ENCODE assay signal across 9 mouse cellular contexts in genomic region chr7:28801901-28802670, GRCm38 (mm10). TPM values are rescaled to one million over a fixed set of nuclear protein-coding genes. Genes with fewer than 3 reads are reported as not detected.
DNase-seq lines count a peak whose midpoint lies in the region; ATAC-seq and TF ChIP-seq lines count a peak whose summit lies in the region.
"Had no signal": no experiment of that assay in that cellular context is flagged by ENCODE, and none has a peak within 500 bp of the region (broad histone marks: within the 10 kb centered on the region; RNA-seq: fewer than 3 reads in every experiment).

No protein-coding gene starts in this region.

- ATAC-seq in hindbrain, embryonic 14.5 days (ENCODE audit: low FRiP score), result no peak
- no peak for ATAC-seq in liver, embryonic 13.5 days (ENCODE audit: low read depth)

- H3K36me3 ChIP-seq in hindbrain, embryonic 14.5 days (replicated peaks; ENCODE audit: control insufficient read depth, insufficient read depth), result no peaks in the 10 kb centered on the region
- H3K36me3 ChIP-seq in liver, embryonic 13.5 days, result 0 out of 2 replicates have a peak, but pooled peaks cover 5% of the 10 kb centered on the region
- peaks cover 9% of the 10 kb centered on the region for H3K36me3 ChIP-seq in thymus, adult 2 months (ENCODE audit: control insufficient read depth, insufficient read depth, low read length)
- H3K36me3 ChIP-seq: G1E had no signal

- no peak overlapping the region for H3K4me3 ChIP-seq in layer of hippocampus, adult 2 months
- H3K4me3 ChIP-seq in hindbrain, embryonic 14.5 days (replicated peaks; ENCODE audit: low read length), result no peak overlapping the region
- no peak overlapping the region for H3K4me3 ChIP-seq in liver, embryonic 13.5 days (replicated peaks)
- H3K4me3 ChIP-seq in thymus, adult 2 months (ENCODE audit: control insufficient read depth, insufficient read depth, low read length), result no peak overlapping the region

- H3K27me3 ChIP-seq in hindbrain, embryonic 14.5 days (ENCODE audit: control insufficient read depth, insufficient read depth, low read length), result no peaks in the 10 kb centered on the region
- no peaks in the 10 kb centered on the region for H3K27me3 ChIP-seq in liver, embryonic 13.5 days
- H3K27me3 ChIP-seq in thymus, adult 2 months (ENCODE audit: control insufficient read depth, insufficient read depth, low read length), result no peaks in the 10 kb centered on the region

- no peak overlapping the region for H3K9ac ChIP-seq in hindbrain, embryonic 14.5 days
- H3K9ac ChIP-seq in liver, embryonic 13.5 days, result peak overlapping the region; percentile 46; the same call in 1 of the 2 replicates

- peak overlapping the region; percentile 78 for H3K27ac ChIP-seq in layer of hippocampus, adult 2 months
- H3K27ac ChIP-seq in hindbrain, embryonic 14.5 days, result peak overlapping the region; percentile 55
- peak overlapping the region; percentile 87 for H3K27ac ChIP-seq in liver, embryonic 13.5 days
- H3K27ac ChIP-seq in thymus, adult 2 months (ENCODE audit: control insufficient read depth, insufficient read depth, low read length), result no peak overlapping the region

- H3K9me3 ChIP-seq in hindbrain, embryonic 14.5 days (ENCODE audit: control insufficient read depth, low read length), result no peaks in the 10 kb centered on the region
- no peaks in the 10 kb centered on the region for H3K9me3 ChIP-seq in liver, embryonic 13.5 days (replicated peaks)
- H3K9me3 ChIP-seq: G1E had no signal

- DNase-seq in layer of hippocampus, adult 2 months (ENCODE audit: low spot score in 2 of 2), result no peak
- DNase-seq in layer of hippocampus, adult 11-12 months (ENCODE audit: low spot score), result no peak
- peak; percentile 91 for DNase-seq in fat pad, adult 2 months (ENCODE audit: extremely low read depth, low read depth, low spot score)
- DNase-seq in hindbrain, embryonic 14.5 days (ENCODE audit: low spot score), result peak; percentile 40
- no peak for DNase-seq in liver, embryonic 13.5 days
- DNase-seq in retina, postnatal 1 day, result peak; percentile 48
- DNase-seq in thymus, adult 2 months, result no peak
- no peak for DNase-seq in thymus, postnatal 25 days

- H3K4me2 ChIP-seq in hindbrain, embryonic 14.5 days (replicated peaks), result no peak overlapping the region
- no peak overlapping the region for H3K4me2 ChIP-seq in liver, embryonic 13.5 days

- peak; percentile 33; the same call in 1 of the 2 replicates for TF ChIP-seq CTCF in layer of hippocampus, adult 2 months (conservative IDR thresholded peaks at IDR 0.05)
- TF ChIP-seq CTCF in thymus, adult 2 months (IDR thresholded peaks at IDR 0.05; ENCODE audit: borderline replicate concordance, control insufficient read depth, extremely low read depth, insufficient read depth, low read length, poor library complexity), result no peak

- TF ChIP-seq POLR2A in thymus, adult 2 months (IDR thresholded peaks at IDR 0.05; ENCODE audit: control insufficient read depth, extremely low read depth, insufficient read depth, low read length, poor library complexity), result no peak

- peaks cover 6% of the 10 kb centered on the region; the same call in 1 of the 2 replicates for H3K4me1 ChIP-seq in hindbrain, embryonic 14.5 days (replicated peaks; ENCODE audit: control insufficient read depth, insufficient read depth, low read length)
- peaks cover 49% of the 10 kb centered on the region for H3K4me1 ChIP-seq in liver, embryonic 13.5 days (replicated peaks)
- peaks cover 28% of the 10 kb centered on the region for H3K4me1 ChIP-seq in thymus, adult 2 months (replicated peaks; ENCODE audit: control insufficient read depth, insufficient read depth, low read length)

- WGBS in hindbrain, embryonic 14.5 days, result 28% methylated on average over 10 of the region's 10 CpGs
- WGBS in liver, embryonic 13.5 days (ENCODE audit: insufficient replicate concordance), result 50% methylated on average over 10 of the region's 10 CpGs
- 67% methylated on average over 10 of the region's 10 CpGs for WGBS in thymus, adult 2 months

RNA-seq across cellular contexts. Expression of gene Hnrnpl, which starts 6.3 kb away (rescaled TPM):
- total RNA-seq in layer of hippocampus, adult 2 months (2021), result 100 to 1,000 TPM; 410 to 476 TPM
- polyA plus RNA-seq in hindbrain, embryonic 14.5 days (2014; fragmentation: Nextera tagmentation; extraction: Ambion mirVana), result 142 and 150 TPM in 2 replicates
- polyA plus RNA-seq in liver, embryonic 13.5 days (2015; fragmentation: Nextera tagmentation; extraction: Ambion mirVana), result 130 and 154 TPM in 2 replicates
- polyA plus RNA-seq in thymus, adult 2 months (2012; rRNA removed), result 562 and 568 TPM in 2 replicates

RNA-seq across cellular contexts. Expression of gene Rinl, which starts 13.3 kb away (rescaled TPM):
- 1 to 10 TPM; 2.6 to 4.5 TPM for total RNA-seq in layer of hippocampus, adult 2 months (2021)
- polyA plus RNA-seq in hindbrain, embryonic 14.5 days (2014; fragmentation: Nextera tagmentation; extraction: Ambion mirVana), result 1.4 and 2.7 TPM in 2 replicates
- polyA plus RNA-seq in liver, embryonic 13.5 days (2015; fragmentation: Nextera tagmentation; extraction: Ambion mirVana), result 10.8 and 12.0 TPM in 2 replicates
- 91.9 and 93.7 TPM in 2 replicates for polyA plus RNA-seq in thymus, adult 2 months (2012; rRNA removed)

RNA-seq across cellular contexts. Expression of gene Ech1, which starts 22.9 kb away (rescaled TPM):
- total RNA-seq in layer of hippocampus, adult 2 months (2021), result 10 to 100 TPM; 66.4 to 68.8 TPM
- polyA plus RNA-seq in hindbrain, embryonic 14.5 days (2014; fragmentation: Nextera tagmentation; extraction: Ambion mirVana), result 92.6 and 99.0 TPM in 2 replicates
- 74.5 and 77.7 TPM in 2 replicates for polyA plus RNA-seq in liver, embryonic 13.5 days (2015; fragmentation: Nextera tagmentation; extraction: Ambion mirVana)
- 287 and 359 TPM in 2 replicates for polyA plus RNA-seq in thymus, adult 2 months (2012; rRNA removed)

RNA-seq across cellular contexts. Expression of gene Lgals4, which starts 31.6 kb away (rescaled TPM):
- total RNA-seq in layer of hippocampus, adult 2 months (2021), result 1 to 10 TPM; 4.4 to 6.8 TPM
- polyA plus RNA-seq in hindbrain, embryonic 14.5 days (2014; fragmentation: Nextera tagmentation; extraction: Ambion mirVana), result 2.8 and 3.2 TPM in 2 replicates
- 1.6 and 3.1 TPM in 2 replicates for polyA plus RNA-seq in liver, embryonic 13.5 days (2015; fragmentation: Nextera tagmentation; extraction: Ambion mirVana)
- polyA plus RNA-seq in thymus, adult 2 months (2012; rRNA removed), result 23.2 and 29.7 TPM in 2 replicates

RNA-seq across cellular contexts. Expression of gene Nfkbib, which starts 34.8 kb away (rescaled TPM):
- total RNA-seq in layer of hippocampus, adult 2 months (2021), result 10 to 100 TPM; 25.6 to 27.2 TPM
- polyA plus RNA-seq in hindbrain, embryonic 14.5 days (2014; fragmentation: Nextera tagmentation; extraction: Ambion mirVana), result 62.9 and 68.8 TPM in 2 replicates
- 37.0 and 37.1 TPM in 2 replicates for polyA plus RNA-seq in liver, embryonic 13.5 days (2015; fragmentation: Nextera tagmentation; extraction: Ambion mirVana)
- 75.5 and 78.8 TPM in 2 replicates for polyA plus RNA-seq in thymus, adult 2 months (2012; rRNA removed)

Comparison
In these comparisons a context has a peak if more than half of its experiments do, and no peak if none do; other contexts are left out.
1. DNase-seq: peak in fat pad, adult 2 months (single experiment), hindbrain, embryonic 14.5 days (single experiment) and retina, postnatal 1 day (single experiment); none in layer of hippocampus, adult 2 months (0 of 2), layer of hippocampus, adult 11-12 months (single experiment), liver, embryonic 13.5 days (single experiment), thymus, adult 2 months (single experiment) and thymus, postnatal 25 days (single experiment).